Comparison of ENCODE assay signal across 8 mouse cellular contexts in genomic region chr7:29170066-29170754, GRCm38 (mm10). TPM values are rescaled to one million over a fixed set of nuclear protein-coding genes. Genes with fewer than 3 reads are reported as not detected.
DNase-seq lines count a peak whose midpoint lies in the region; ATAC-seq and TF ChIP-seq lines count a peak whose summit lies in the region.

TSS of gene Ggn (plus strand) at chr7:29170210.
TSS of gene Spred3 (minus strand) at chr7:29170411.

- H3K4me3 ChIP-seq in embryonic facial prominence, embryonic 10.5 days: peak within 1 kb of the TSS; percentile 84
- peak within 1 kb of the TSS; percentile 53 for H3K4me3 ChIP-seq in intestine, postnatal 0 days (ENCODE audit: low read depth, low read length)
- H3K4me3 ChIP-seq in liver, embryonic 15.5 days (replicated peaks): peak within 1 kb of the TSS; percentile 54
- peak within 1 kb of the TSS; percentile 96 for H3K4me3 ChIP-seq in testis, adult 2 months (ENCODE audit: control insufficient read depth, low read depth, low read length)

- TF ChIP-seq CTCF in intestine, postnatal 0 days (IDR thresholded peaks at IDR 0.05; ENCODE audit: low read depth): 0 out of 2 replicates have a peak, but pooled peaks have one; percentile 13
- no peak for TF ChIP-seq CTCF in testis, adult 2 months (IDR thresholded peaks at IDR 0.05; ENCODE audit: control insufficient read depth, insufficient read depth, insufficient replicate concordance, low read depth, low read length)

- H3K27ac ChIP-seq in embryonic facial prominence, embryonic 10.5 days (replicated peaks): peak within 1 kb of the TSS; percentile 90
- no peak within 1 kb of the TSS for H3K27ac ChIP-seq in intestine, postnatal 0 days (ENCODE audit: low read depth, low read length)
- H3K27ac ChIP-seq in liver, embryonic 15.5 days (replicated peaks): no peak within 1 kb of the TSS
- H3K27ac ChIP-seq in testis, adult 2 months (ENCODE audit: control insufficient read depth, insufficient read depth, low read depth, low read length): peak within 1 kb of the TSS; percentile 92

- peaks cover 65% of the 10 kb centered on the region for H3K4me1 ChIP-seq in embryonic facial prominence, embryonic 10.5 days
- 0 out of 2 replicates have a peak, but pooled peaks cover 4% of the 10 kb centered on the region for H3K4me1 ChIP-seq in intestine, postnatal 0 days (replicated peaks; ENCODE audit: control insufficient read depth, insufficient read depth, low read length)
- peaks cover 36% of the 10 kb centered on the region for H3K4me1 ChIP-seq in liver, embryonic 15.5 days (replicated peaks)
- H3K4me1 ChIP-seq in testis, adult 2 months (ENCODE audit: control insufficient read depth, insufficient read depth, low read length): peaks cover 46% of the 10 kb centered on the region

- peaks cover 33% of the 10 kb centered on the region for H3K36me3 ChIP-seq in embryonic facial prominence, embryonic 10.5 days (replicated peaks)
- peaks cover 27% of the 10 kb centered on the region for H3K36me3 ChIP-seq in intestine, postnatal 0 days (ENCODE audit: control insufficient read depth, insufficient read depth)
- H3K36me3 ChIP-seq in liver, embryonic 15.5 days (replicated peaks): peaks cover 22% of the 10 kb centered on the region
- H3K36me3 ChIP-seq in testis, adult 2 months (ENCODE audit: control insufficient read depth, insufficient read depth, low read length): no peaks in the 10 kb centered on the region

- peak; percentile 49; the same call in 1 of the 2 replicates for TF ChIP-seq POLR2A in testis, adult 2 months (IDR thresholded peaks at IDR 0.05; ENCODE audit: control insufficient read depth, low read depth, low read length)

- H3K27me3 ChIP-seq in embryonic facial prominence, embryonic 10.5 days (replicated peaks; ENCODE audit: low read depth, poor library complexity, severe bottlenecking): peaks cover 74% of the 10 kb centered on the region
- peaks cover 27% of the 10 kb centered on the region for H3K27me3 ChIP-seq in intestine, postnatal 0 days (replicated peaks; ENCODE audit: control insufficient read depth, insufficient read depth, low read length)
- peaks cover 75% of the 10 kb centered on the region for H3K27me3 ChIP-seq in liver, embryonic 15.5 days
- no peaks in the 10 kb centered on the region for H3K27me3 ChIP-seq in testis, adult 2 months (ENCODE audit: control insufficient read depth, insufficient read depth, low read length)

- WGBS in embryonic facial prominence, embryonic 10.5 days: under 1% methylated on average over 30 of the region's 30 CpGs
- under 1% methylated on average over 30 of the region's 30 CpGs for WGBS in intestine, postnatal 0 days
- WGBS in liver, embryonic 15.5 days (ENCODE audit: insufficient replicate concordance): under 1% methylated on average over 30 of the region's 30 CpGs

- H3K9ac ChIP-seq in intestine, postnatal 0 days (ENCODE audit: low read depth, low read length): peak within 1 kb of the TSS; percentile 41
- H3K9ac ChIP-seq in liver, embryonic 15.5 days: no peak within 1 kb of the TSS; the same call in 1 of the 2 replicates

- H3K9me3 ChIP-seq in embryonic facial prominence, embryonic 10.5 days: no peaks in the 10 kb centered on the region
- H3K9me3 ChIP-seq in intestine, postnatal 0 days (ENCODE audit: control insufficient read depth): no peaks in the 10 kb centered on the region
- H3K9me3 ChIP-seq in liver, embryonic 15.5 days (replicated peaks): no peaks in the 10 kb centered on the region

- H3K4me2 ChIP-seq in intestine, postnatal 0 days (replicated peaks; ENCODE audit: low read depth): peak within 1 kb of the TSS; percentile 71
- H3K4me2 ChIP-seq in liver, embryonic 15.5 days: peak within 1 kb of the TSS; percentile 71

- peak; percentile 59 for DNase-seq in CD4-positive, CD25-positive, alpha-beta regulatory T cell, adult 2 months (ENCODE audit: low read depth, low spot score)
- peak; percentile 73 to 74 for DNase-seq in adrenal gland, adult 18-20 months (ENCODE audit: low spot score in 2 of 2)
- peak; percentile 71 for DNase-seq in embryonic facial prominence, embryonic 10.5 days (ENCODE audit: low spot score)
- DNase-seq in heart, adult 11 months: peak; percentile 98
- peak; percentile 26 to 37 for DNase-seq in natural killer cell, adult 2 months (ENCODE audit: low spot score in 2 of 2)

- peak; percentile 64 for ATAC-seq in intestine, postnatal 0 days
- peak; percentile 33 for ATAC-seq in liver, embryonic 15.5 days (ENCODE audit: insufficient read depth)

RNA-seq across cellular contexts. Expression of gene Ggn, which starts in this region (rescaled TPM):
- under 1 TPM; 0.64 to 0.83 TPM for total RNA-seq in adrenal gland, adult 18-20 months (2021)
- 0.48 and 0.55 TPM in 2 replicates for polyA plus RNA-seq in embryonic facial prominence, embryonic 10.5 days (2016; fragmentation: Nextera tagmentation; extraction: Ambion mirVana)
- 0.27 and 0.34 TPM in 2 replicates for polyA plus RNA-seq in intestine, postnatal 0 days (2015; fragmentation: Nextera tagmentation; extraction: Ambion mirVana)
- polyA plus RNA-seq in liver, embryonic 15.5 days (2015; fragmentation: Nextera tagmentation; extraction: Ambion mirVana): 0.05 TPM in 1 of 2 replicates, not detected in the other
- 506 and 536 TPM in 2 replicates for polyA plus RNA-seq in testis, adult 2 months (2012; rRNA removed)

RNA-seq across cellular contexts. Expression of gene Spred3, which starts in this region (rescaled TPM):
- 1 to 10 TPM; 5.3 to 7.0 TPM for total RNA-seq in adrenal gland, adult 18-20 months (2021)
- 3.3 and 4.1 TPM in 2 replicates for polyA plus RNA-seq in embryonic facial prominence, embryonic 10.5 days (2016; fragmentation: Nextera tagmentation; extraction: Ambion mirVana)
- polyA plus RNA-seq in intestine, postnatal 0 days (2015; fragmentation: Nextera tagmentation; extraction: Ambion mirVana): 0.52 and 0.93 TPM in 2 replicates
- polyA plus RNA-seq in liver, embryonic 15.5 days (2015; fragmentation: Nextera tagmentation; extraction: Ambion mirVana): 0.13 and 0.21 TPM in 2 replicates
- 40.9 and 41.8 TPM in 2 replicates for polyA plus RNA-seq in testis, adult 2 months (2012; rRNA removed)

Comparison
In these comparisons a context has a peak if more than half of its experiments do, and no peak if none do; other contexts are left out.
1. RNA of gene Ggn (polyA plus RNA-seq): 506 to 536 TPM in testis, adult 2 months; 0.48 to 0.55 TPM in embryonic facial prominence, embryonic 10.5 days, 0.27 to 0.34 TPM in intestine, postnatal 0 days and 0.05 TPM in liver, embryonic 15.5 days; every median in the first group is over 100 times any median in the second.
2. Peak in ATAC-seq, H3K4me3 ChIP-seq, H3K9ac ChIP-seq and H3K4me2 ChIP-seq in intestine, postnatal 0 days; RNA of the genes that start here not detected or under 1 TPM.
3. Peak in ATAC-seq, H3K4me3 ChIP-seq and H3K4me2 ChIP-seq in liver, embryonic 15.5 days; RNA of the genes that start here not detected or under 1 TPM.
4. DNase-seq: peak in every context shown above with its lines; median percentile 98 in heart, adult 11 months; 74 in adrenal gland, adult 18-20 months; 71 in embryonic facial prominence, embryonic 10.5 days; 59 in CD4-positive, CD25-positive, alpha-beta regulatory T cell, adult 2 months; 32 in natural killer cell, adult 2 months.
5. H3K27ac ChIP-seq: peak in embryonic facial prominence, embryonic 10.5 days (single experiment) and testis, adult 2 months (single experiment); none in intestine, postnatal 0 days (single experiment) and liver, embryonic 15.5 days (single experiment).
6. Peak in every context shown above with its lines, with median percentiles within 50 percentile points of each other: H3K4me3 ChIP-seq.